Mouse (Mus musculus) gastrocnemius, postnatal 36 days (tissue): ENCODE data around the gene Smim8. TPM values are rescaled to one million over a fixed set of nuclear protein-coding genes. Genes with fewer than 3 reads are reported as not detected.

Experiments
- DNase-seq, 2 experiments: peaks; one replicate each; pipeline ENCODE4 v3.0.0; 2022
- intact Hi-C: fragments of 180-260 bp; cut with DNase I; formaldehyde crosslinking; loops from one replicate; pipeline ENCODE4 v1.15.1; 2025
- total RNA-seq, 2 experiments: library from RNA; stranded (reverse); gene quantifications; 2 replicates each; pipeline ENCODE4 v1.2.3; 2021

The Smim8 gene
- total RNA-seq, 2 experiments from 2014 or later, result 22.9 to 25.2 TPM

DNA sequence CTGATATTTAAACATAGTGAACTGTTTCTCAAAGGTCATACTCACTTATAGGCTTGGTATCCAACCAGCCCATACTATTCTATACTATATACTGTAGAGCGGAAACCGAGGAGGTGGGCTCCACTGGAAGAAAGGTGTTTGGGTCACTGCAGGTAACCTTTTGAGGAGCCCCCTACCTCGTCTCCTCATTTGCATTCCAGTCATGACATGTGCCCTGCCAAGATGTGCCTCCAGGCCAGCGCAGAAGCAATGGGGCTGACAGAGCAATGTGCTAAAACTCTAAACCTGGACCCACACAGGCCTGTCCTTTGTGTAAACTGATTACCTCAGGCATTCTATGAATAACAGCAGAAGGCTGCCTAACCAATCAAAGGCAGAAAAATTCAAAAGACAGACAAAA is 53.9 kb downstream of the Smim8 start:
- intact Hi-C loops, result no loop called here
- DNase-seq, result no peak

DNA sequence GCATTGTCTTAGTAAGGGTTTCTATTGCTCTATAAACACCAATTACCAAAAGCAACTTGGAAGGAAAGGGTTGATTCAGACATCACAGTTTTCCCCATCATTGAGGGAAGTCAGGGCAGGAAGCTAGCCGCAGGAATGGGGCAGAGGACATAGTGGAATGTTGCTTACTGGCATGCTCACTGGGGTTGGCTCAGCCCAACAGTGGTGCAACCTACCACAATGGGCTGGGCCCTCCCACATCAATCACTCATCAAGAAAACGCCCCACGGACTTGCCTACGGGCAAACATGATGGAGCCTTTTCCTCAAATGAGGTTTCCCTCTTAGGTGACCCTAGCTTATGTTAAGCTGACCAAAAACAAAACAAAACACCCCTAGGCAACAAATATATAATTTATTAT is 55.0 kb downstream of the Smim8 start:
- intact Hi-C loops, result no loop called here

DNA sequence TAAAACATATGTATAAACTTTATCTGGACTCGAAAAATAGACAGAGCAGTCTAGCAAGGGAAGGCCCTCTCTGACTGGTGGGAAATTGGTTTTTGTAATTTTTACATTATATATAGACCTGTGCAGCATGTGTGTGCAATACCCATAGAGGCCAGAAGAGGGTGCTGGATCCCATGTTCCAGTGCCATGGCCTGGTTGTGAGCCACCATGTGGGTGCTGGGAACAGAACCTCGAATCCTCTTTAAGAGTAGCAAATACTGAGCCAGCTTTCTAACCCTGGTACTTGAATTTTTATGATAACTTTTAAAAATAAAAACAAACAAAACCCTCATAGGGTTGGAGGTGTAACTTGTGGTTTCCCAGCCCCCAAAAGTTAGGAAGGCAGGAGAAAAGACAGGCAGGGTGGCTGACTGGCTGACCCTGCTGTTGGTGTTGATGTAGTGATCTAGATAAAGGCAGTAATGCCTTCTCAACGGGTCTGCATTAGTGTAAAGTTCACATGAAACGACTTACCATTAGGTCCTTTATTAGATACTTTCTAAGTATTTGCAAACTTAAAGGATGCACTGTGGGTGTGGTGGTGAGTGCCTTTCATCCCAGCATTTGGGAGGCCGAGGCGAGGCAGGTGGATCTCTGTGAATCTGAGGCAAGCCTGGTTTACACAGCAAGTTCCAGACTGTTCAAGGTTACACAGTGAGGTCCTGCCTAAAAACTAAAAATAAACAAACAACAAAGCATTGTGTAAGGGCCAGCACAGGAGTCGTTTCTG is 57.9 kb downstream of the Smim8 start:
- intact Hi-C loops, result no loop called here

More for the DNA sequence above, 55.0 kb downstream of the Smim8 start:
- no peak for DNase-seq

DNA sequence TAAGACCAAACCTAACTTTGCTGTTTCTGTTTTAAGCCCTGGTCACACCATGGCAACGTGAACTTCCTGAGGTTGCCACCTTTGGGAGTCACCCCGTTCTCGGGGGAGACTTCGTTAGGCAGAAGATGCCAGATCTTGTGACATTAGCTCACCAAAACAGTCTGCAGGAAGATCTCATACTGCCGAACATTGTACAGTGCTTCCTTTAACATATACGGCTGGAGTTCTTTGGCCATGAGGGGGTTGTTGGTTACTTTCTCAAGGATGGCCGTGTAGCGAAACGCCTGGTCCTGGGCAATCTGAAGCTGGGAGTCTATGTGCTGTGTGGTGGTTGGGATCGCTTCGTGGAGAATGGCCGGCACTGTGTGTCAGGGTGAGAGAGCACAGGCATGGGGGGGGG is 58.8 kb downstream of the Smim8 start:
- intact Hi-C loops, result no loop called here

More for the DNA sequence above, 57.9 kb downstream of the Smim8 start:
- DNase-seq, result no peak

More for the DNA sequence above, 58.8 kb downstream of the Smim8 start:
- no peak for DNase-seq

Other genes starting within 250 kb of the Smim8 start
- 10 to 100 TPM; 33.4 to 42.6 TPM for gene Akirin2, start 227.5 kb downstream of the Smim8 start, total RNA-seq
- gene Orc3, start 163.5 kb downstream of the Smim8 start, total RNA-seq, result 10 to 100 TPM; 32.7 to 36.2 TPM
- gene Rars2, start 163.5 kb downstream of the Smim8 start, total RNA-seq, result 10 to 100 TPM; 15.2 to 18.2 TPM
- 10 to 100 TPM in 1 of 2 experiments, 1 to 10 TPM in 1; 8.6 to 10.3 TPM for gene Slc35a1, start 91.0 kb downstream of the Smim8 start, total RNA-seq
- not detected for gene Cfap206, start 48.2 kb downstream of the Smim8 start, total RNA-seq
- gene Gm136, start 22.2 kb downstream of the Smim8 start, total RNA-seq, result not detected
- 1 to 10 TPM; 5.6 to 8.0 TPM for gene Zfp292, start 104.5 kb upstream of the Smim8 start, total RNA-seq
- not detected for gene Cga, start 115.4 kb upstream of the Smim8 start, total RNA-seq